Mouse (Mus musculus): ENCODE data around the gene Irs2. TPM values are rescaled to one million over a fixed set of nuclear protein-coding genes. Genes with fewer than 3 reads are reported as not detected.
A peak's percentile ranks its signal among the peaks of the same experiment; 100 is the strongest.

Gene Irs2
- polyA plus RNA-seq, 1 experiment from 2014 or later = 6.3 TPM

- no peak overlapping the region for H3K4me2 ChIP-seq
- ATAC-seq (ENCODE audit: low FRiP score, low read depth) = peak; percentile 75
- H3K4me3 ChIP-seq = no peak overlapping the region
- H3K4me1 ChIP-seq (replicated peaks) = peaks cover 28% of the 10 kb centered on the region
- H3K9me3 ChIP-seq = no peaks in the 10 kb centered on the region
- no peaks in the 10 kb centered on the region for H3K27me3 ChIP-seq
- 46% methylated on average over 21 of the region's 21 CpGs for WGBS
- no peak overlapping the region for H3K9ac ChIP-seq
- H3K27ac ChIP-seq (replicated peaks) = peak overlapping the region; percentile 75
- no peaks in the 10 kb centered on the region for H3K36me3 ChIP-seq
Measured at GRCm38 (mm10) chr8:10978377-10978776, 29.9 kb downstream of the Irs2 start.

DNA sequence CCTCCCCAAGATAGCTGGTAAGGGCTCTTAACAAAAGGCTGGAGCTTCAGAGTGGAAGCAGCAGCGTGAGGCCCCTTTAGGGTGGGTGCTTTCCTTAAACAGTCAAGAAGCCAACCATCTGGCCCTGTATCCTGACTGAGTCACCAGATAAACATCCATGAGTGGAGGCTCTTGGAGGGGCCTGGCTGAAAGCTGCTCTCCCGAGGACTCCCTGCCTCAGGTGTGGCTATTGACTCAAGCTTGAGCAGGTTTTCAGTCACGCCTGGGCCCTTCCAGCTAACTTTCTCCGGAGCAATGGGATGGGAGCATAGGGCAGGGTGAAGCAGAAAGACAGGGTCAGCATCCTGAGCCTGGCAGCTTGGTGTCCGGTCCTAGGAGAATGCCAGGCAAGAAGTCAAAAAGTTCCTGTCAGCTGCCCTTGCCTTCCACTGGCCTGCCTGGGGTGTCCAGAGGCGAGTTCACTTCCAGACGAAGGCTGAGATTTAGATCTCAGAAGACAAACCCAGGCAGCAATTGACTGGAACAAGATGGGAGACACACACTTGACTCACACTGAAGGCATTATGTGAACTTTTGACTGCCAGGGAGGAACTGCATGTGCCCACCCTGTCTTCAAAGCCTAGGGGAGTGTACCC, 30.4 kb downstream of the Irs2 start:
- peaks cover 33% of the 10 kb centered on the region for H3K4me1 ChIP-seq (replicated peaks)
- no peak overlapping the region for H3K4me3 ChIP-seq
- no peaks in the 10 kb centered on the region for H3K27me3 ChIP-seq
- H3K9me3 ChIP-seq = no peaks in the 10 kb centered on the region
- no peaks in the 10 kb centered on the region for H3K36me3 ChIP-seq
- peak overlapping the region; percentile 75 for H3K27ac ChIP-seq (replicated peaks)
- no peak overlapping the region for H3K9ac ChIP-seq
- WGBS = 66% methylated on average over 7 of the region's 7 CpGs
- ATAC-seq (ENCODE audit: low FRiP score, low read depth) = 0 out of 2 replicates have a peak, but pooled peaks have one; percentile 5
- no peak overlapping the region for H3K4me2 ChIP-seq

DNA sequence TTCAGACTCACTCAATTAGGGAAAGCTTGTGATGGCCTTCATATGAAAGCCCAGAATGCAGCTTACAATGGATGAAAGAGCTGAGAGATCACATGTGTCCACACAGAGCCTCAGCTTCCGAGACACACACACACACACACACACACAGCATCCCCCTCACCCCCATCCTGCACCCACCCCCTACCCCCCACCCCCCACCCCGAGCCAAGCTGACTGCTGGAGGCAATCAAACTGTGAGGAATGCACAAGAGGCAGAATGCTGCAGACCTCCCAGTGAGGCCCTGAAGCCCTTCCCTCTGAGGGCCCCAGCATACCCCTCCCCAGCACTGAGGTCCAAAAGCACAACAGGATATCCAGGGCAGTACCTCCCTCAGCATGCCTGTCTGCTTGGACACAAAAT, 33.6 kb downstream of the Irs2 start:
- ATAC-seq (ENCODE audit: low FRiP score, low read depth) = no peak
- Histone ChIP-seq H3K4me3 (no peak overlapping the region), H3K4me1 (replicated peaks) (peaks cover 58% of the 10 kb centered on the region), H3K36me3 (no peaks in the 10 kb centered on the region), H3K4me2 (no peak overlapping the region), H3K9ac (no peak overlapping the region), H3K9me3 (no peaks in the 10 kb centered on the region), H3K27me3 (no peaks in the 10 kb centered on the region), H3K27ac (replicated peaks) (no peak overlapping the region)
- WGBS = 17% methylated on average over 2 of the region's 2 CpGs

- H3K36me3 ChIP-seq = no peaks in the 10 kb centered on the region
- H3K4me1 ChIP-seq (replicated peaks) = peaks cover 52% of the 10 kb centered on the region
- no peaks in the 10 kb centered on the region for H3K9me3 ChIP-seq
- H3K4me2 ChIP-seq = no peak overlapping the region
- H3K9ac ChIP-seq = no peak overlapping the region
- no peak overlapping the region for H3K4me3 ChIP-seq
- H3K27me3 ChIP-seq = no peaks in the 10 kb centered on the region
- no peak overlapping the region for H3K27ac ChIP-seq (replicated peaks)
- no peak for ATAC-seq (ENCODE audit: low FRiP score, low read depth)
- 72% methylated on average over 4 of the region's 4 CpGs for WGBS
Measured at GRCm38 (mm10) chr8:10974126-10974525, 34.1 kb downstream of the Irs2 start.

- Histone ChIP-seq H3K4me1 (replicated peaks) (peaks cover 40% of the 10 kb centered on the region), H3K4me2 (no peak overlapping the region), H3K4me3 (no peak overlapping the region), H3K9ac (no peak overlapping the region), H3K36me3 (no peaks in the 10 kb centered on the region), H3K27me3 (no peaks in the 10 kb centered on the region), H3K9me3 (no peaks in the 10 kb centered on the region), H3K27ac (replicated peaks) (peak overlapping the region; percentile 43; the same call in 1 of the 2 replicates)
- WGBS = 8% methylated on average over 9 of the region's 9 CpGs
- ATAC-seq (ENCODE audit: low FRiP score, low read depth) = no peak
Measured at GRCm38 (mm10) chr8:10972851-10973452, 35.3 kb downstream of the Irs2 start.

GRCm38 (mm10) chr8:10971984-10972383, 36.3 kb downstream of the Irs2 start:
- no peaks in the 10 kb centered on the region for H3K36me3 ChIP-seq
- peaks cover 35% of the 10 kb centered on the region for H3K4me1 ChIP-seq (replicated peaks)
- no peak overlapping the region for H3K27ac ChIP-seq (replicated peaks)
- H3K9ac ChIP-seq = no peak overlapping the region
- H3K4me3 ChIP-seq = no peak overlapping the region
- no peaks in the 10 kb centered on the region for H3K9me3 ChIP-seq
- WGBS = 43% methylated on average over 3 of the region's 3 CpGs
- no peak for ATAC-seq (ENCODE audit: low FRiP score, low read depth)
- no peak overlapping the region for H3K4me2 ChIP-seq
- H3K27me3 ChIP-seq = no peaks in the 10 kb centered on the region

- Histone ChIP-seq H3K27ac (replicated peaks) (no peak overlapping the region), H3K9me3 (no peaks in the 10 kb centered on the region), H3K27me3 (no peaks in the 10 kb centered on the region), H3K36me3 (no peaks in the 10 kb centered on the region), H3K4me3 (no peak overlapping the region), H3K9ac (no peak overlapping the region), H3K4me1 (replicated peaks) (peaks cover 37% of the 10 kb centered on the region), H3K4me2 (no peak overlapping the region)
- 84% methylated on average over 5 of the region's 5 CpGs for WGBS
- ATAC-seq (ENCODE audit: low FRiP score, low read depth) = no peak
Measured at GRCm38 (mm10) chr8:10971509-10971908, 36.7 kb downstream of the Irs2 start.

GRCm38 (mm10) chr8:10970496-10971456, 37.5 kb downstream of the Irs2 start:
- Histone ChIP-seq H3K4me2 (no peak overlapping the region), H3K36me3 (no peaks in the 10 kb centered on the region), H3K4me3 (no peak overlapping the region), H3K9me3 (no peaks in the 10 kb centered on the region), H3K27ac (replicated peaks) (peak overlapping the region; percentile 50), H3K27me3 (no peaks in the 10 kb centered on the region), H3K4me1 (replicated peaks) (peaks cover 40% of the 10 kb centered on the region), H3K9ac (no peak overlapping the region)
- ATAC-seq (ENCODE audit: low FRiP score, low read depth) = no peak
- 69% methylated on average over 13 of the region's 13 CpGs for WGBS

DNA sequence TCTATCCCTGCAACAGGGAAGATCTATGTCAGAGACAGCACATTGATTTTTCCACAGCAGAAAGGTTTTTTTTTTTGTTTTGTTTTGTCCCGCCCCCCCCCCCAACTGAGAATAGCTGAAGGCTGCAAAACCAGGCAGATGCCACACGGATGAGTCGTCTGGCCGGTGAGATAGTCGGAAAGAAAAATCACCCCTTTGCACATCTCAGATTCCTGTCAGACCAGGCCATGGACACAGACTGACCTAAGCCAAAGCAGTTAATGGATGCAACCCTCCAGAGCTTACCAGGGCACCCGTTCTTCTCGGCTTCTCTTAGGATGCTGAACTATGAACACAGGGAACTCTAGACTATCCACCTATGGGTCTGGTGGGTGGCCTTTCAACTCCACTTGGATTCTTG, 39.6 kb downstream of the Irs2 start:
- H3K4me1 ChIP-seq (replicated peaks) = peaks cover 54% of the 10 kb centered on the region
- no peak overlapping the region for H3K27ac ChIP-seq (replicated peaks)
- no peak overlapping the region for H3K4me3 ChIP-seq
- WGBS = 54% methylated on average over 7 of the region's 7 CpGs
- H3K9me3 ChIP-seq = no peaks in the 10 kb centered on the region
- no peak overlapping the region for H3K4me2 ChIP-seq
- H3K36me3 ChIP-seq = no peaks in the 10 kb centered on the region
- H3K27me3 ChIP-seq = no peaks in the 10 kb centered on the region
- H3K9ac ChIP-seq = no peak overlapping the region
- no peak for ATAC-seq (ENCODE audit: low FRiP score, low read depth)

- H3K27me3 ChIP-seq = no peaks in the 10 kb centered on the region
- ATAC-seq (ENCODE audit: low FRiP score, low read depth) = no peak
- H3K4me1 ChIP-seq (replicated peaks) = peaks cover 39% of the 10 kb centered on the region
- WGBS = 17% methylated on average over 6 of the region's 6 CpGs
- H3K9me3 ChIP-seq = no peaks in the 10 kb centered on the region
- H3K9ac ChIP-seq = no peak overlapping the region
- no peak overlapping the region for H3K4me3 ChIP-seq
- H3K4me2 ChIP-seq = no peak overlapping the region
- no peak overlapping the region for H3K27ac ChIP-seq (replicated peaks)
- no peaks in the 10 kb centered on the region for H3K36me3 ChIP-seq
Measured at GRCm38 (mm10) chr8:10965401-10966117, 42.7 kb downstream of the Irs2 start.

DNA sequence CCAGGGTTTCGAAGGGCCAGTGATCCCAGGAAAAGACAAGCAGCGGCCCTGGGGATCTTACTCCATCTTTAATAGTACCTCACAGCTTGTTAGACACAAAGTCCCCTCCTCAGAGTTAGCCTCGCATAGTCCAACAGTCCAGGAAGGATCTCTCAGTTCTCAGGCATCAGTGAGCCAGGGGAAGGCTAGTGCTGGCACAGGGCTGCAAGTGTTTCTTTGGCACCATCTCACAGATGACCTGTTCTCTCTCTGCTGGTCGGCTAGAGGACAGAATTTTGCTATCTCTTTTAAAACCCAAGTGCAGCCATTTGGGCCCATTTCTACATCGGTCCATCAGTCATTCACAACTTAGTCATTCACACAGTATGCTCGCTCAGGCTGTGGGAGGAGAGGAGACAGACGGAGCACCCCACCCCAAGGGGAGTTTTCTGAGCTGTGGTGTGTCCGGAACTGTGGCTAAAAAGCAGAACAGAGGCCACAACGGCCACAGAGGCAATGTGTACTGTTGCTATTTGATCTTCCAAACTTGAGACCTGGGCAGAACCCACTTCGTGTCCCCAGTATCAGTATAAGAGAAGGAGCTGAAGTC, 43.7 kb downstream of the Irs2 start:
- H3K4me2 ChIP-seq = no peak overlapping the region
- no peak overlapping the region for H3K4me3 ChIP-seq
- WGBS = 67% methylated on average over 10 of the region's 10 CpGs
- no peak overlapping the region for H3K9ac ChIP-seq
- H3K9me3 ChIP-seq = no peaks in the 10 kb centered on the region
- no peaks in the 10 kb centered on the region for H3K27me3 ChIP-seq
- no peaks in the 10 kb centered on the region for H3K36me3 ChIP-seq
- no peak for ATAC-seq (ENCODE audit: low FRiP score, low read depth)
- peaks cover 34% of the 10 kb centered on the region for H3K4me1 ChIP-seq (replicated peaks)
- H3K27ac ChIP-seq (replicated peaks) = no peak overlapping the region
